Mouse (Mus musculus) cerebellum, adult 18-20 months (tissue): ENCODE results near the gene Wnt3.

Experiments
- DNase-seq, 2 experiments: peaks; one replicate each; pipeline ENCODE4 v3.0.0; 2021

The Wnt3 gene

GRCm38 (mm10) chr11:103774228-103774530 is 229 bp downstream of the Wnt3 start:
- no peak for DNase-seq

GRCm38 (mm10) chr11:103780152-103780551 is 6.2 kb downstream of the Wnt3 start:
- DNase-seq, result no peak

- DNase-seq, result peak in 1 of 2 experiments; percentile 33
Measured at GRCm38 (mm10) chr11:103789951-103790350, 16.0 kb downstream of the Wnt3 start.

DNA sequence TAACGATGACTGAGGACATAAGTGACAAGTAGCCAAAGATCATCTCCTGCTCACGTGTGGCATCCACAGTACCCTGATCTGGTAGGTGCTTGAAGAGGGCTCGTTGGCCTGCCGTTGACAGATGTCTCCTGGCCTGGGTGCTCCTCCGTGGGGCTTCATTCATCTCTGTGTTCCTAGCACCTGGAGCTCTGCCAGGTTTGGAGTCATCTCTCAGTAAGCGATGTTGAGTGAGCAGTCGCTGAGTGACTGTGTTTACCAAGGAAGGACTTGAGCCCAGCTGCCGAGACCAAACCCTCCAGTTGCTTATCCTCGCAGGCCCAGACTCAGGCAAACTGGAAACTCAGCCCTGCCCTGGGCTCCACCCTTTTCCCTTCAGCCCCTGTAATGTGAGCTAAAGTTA is 27.2 kb downstream of the Wnt3 start:
- no peak for DNase-seq

- DNase-seq, result peak; percentile 54 to 62
Measured at GRCm38 (mm10) chr11:103804126-103804525, 30.2 kb downstream of the Wnt3 start.

DNA sequence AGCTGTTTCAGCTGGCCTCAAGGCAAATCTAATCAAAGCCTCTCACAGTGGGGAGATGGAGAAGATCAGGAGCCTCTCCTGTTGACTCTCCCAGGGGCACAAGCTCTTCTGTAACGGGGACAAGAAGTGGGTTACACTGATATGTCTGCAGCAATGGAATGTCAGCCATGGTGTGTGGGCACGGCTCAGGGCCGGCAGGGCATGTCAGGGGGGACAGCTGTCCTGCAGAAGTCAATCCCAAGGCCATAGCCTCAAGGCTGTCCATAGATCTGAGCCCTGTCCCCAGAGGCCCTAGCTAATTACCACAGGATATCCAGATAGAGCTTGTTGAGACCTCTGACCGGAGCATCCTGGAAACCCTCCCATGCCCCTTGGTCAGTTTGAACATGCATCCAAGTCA is 30.9 kb downstream of the Wnt3 start:
- no peak for DNase-seq

- DNase-seq, result peak; percentile 53 to 61
Measured at GRCm38 (mm10) chr11:103807966-103808365, 34.0 kb downstream of the Wnt3 start.

DNA sequence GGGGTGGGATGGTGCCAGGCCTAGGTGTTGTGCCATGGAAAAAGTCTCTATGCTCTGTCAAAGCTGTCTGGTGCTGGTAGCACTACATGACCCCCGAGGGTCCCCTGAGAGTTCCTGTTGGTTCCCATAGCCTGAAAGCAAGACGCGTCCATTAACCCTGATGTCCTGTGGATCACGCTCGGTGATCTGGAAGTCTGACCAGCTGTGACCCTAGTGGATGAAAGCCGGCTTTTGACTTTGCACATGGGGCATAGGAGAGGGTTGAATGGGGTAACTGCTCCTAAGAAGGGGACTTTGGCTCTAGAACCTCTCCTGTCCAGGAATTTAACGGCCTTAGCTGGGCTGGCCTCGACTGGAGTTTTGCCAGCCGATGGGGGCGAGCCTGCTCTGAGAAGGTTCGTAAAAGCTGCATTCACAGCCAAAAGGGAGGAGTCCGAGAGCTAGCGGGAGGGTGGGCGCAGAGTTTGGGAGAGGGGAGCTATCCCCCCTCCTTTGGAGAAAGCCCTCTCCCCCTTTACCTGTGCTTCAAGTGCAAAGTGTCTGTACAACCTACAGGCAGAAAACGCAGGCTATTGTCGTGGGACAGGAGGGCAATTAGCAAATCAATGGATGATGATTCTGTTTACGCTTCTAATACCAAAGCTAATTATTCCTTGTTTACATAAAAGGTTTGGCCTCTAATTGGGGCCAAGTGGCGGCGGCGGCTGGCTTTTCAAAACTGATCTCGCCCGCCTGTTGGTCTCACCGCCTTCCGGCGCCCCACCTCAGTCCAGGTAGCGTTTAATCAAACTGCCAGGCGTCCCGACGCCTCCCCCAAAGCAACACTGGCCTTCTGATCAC is 35.0 kb downstream of the Wnt3 start:
- DNase-seq, result peak in 1 of 2 experiments; percentile 23

- peak in 1 of 2 experiments; percentile 47 for DNase-seq
Measured at GRCm38 (mm10) chr11:103809611-103810598, 36.0 kb downstream of the Wnt3 start.

- DNase-seq, result no peak
Measured at GRCm38 (mm10) chr11:103810631-103811030, 36.7 kb downstream of the Wnt3 start.

DNA sequence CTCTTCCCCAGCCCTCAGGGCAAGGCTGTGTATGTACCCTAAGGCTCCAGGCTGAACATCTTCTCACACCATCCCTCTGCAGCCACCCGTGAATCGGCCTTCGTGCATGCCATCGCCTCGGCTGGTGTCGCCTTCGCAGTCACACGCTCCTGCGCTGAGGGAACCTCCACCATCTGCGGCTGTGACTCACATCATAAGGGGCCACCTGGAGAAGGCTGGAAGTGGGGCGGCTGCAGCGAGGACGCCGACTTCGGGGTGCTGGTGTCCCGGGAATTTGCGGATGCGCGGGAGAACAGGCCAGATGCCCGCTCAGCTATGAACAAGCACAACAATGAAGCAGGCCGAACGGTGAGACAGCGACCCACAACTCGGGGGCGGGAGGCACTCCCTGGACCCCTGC is 37.3 kb downstream of the Wnt3 start:
- no peak for DNase-seq

GRCm38 (mm10) chr11:103814808-103815207 is 40.9 kb downstream of the Wnt3 start:
- DNase-seq, result no peak

GRCm38 (mm10) chr11:103815986-103816385 is 42.0 kb downstream of the Wnt3 start:
- DNase-seq, result peak; percentile 57 to 59

DNA sequence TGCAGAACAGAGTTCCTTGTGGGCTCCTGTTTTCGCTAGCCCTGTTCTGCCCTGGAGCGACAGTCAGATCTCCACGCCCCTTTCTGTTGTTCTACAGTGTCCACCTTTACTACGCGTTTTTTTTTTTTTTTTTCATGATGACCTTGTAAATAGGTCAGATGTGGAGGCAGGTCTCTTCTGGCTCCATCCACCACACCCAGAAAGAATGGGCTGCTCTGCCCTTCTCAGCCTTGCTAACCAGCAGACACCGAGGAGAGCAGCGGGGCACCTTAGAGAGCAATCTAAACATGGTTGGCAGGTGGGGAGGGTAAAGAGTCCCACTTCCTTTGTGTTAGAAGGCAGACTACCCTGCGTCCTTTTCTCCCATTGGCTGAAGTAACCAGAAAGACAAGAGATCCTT is 42.8 kb downstream of the Wnt3 start:
- no peak for DNase-seq

DNA sequence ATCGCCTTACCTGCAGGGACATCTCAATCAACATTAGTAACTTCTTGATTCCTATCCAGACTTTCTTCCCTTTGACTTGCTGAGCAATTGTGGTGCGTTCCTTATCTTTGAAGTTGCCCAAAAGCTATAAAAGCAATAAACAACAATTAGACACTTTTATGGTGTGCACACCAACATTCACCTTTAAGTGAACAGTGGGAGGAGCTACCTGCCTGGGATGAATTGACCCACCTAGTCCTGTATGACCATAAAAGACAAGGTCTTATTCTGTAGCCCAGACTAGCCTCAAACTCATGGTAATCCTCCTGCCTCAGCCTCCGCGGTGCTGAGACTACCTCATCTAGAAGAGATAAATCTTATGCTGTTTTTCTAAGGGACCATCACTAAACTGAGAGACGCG is 53.3 kb downstream of the Wnt3 start:
- DNase-seq, result no peak

DNA sequence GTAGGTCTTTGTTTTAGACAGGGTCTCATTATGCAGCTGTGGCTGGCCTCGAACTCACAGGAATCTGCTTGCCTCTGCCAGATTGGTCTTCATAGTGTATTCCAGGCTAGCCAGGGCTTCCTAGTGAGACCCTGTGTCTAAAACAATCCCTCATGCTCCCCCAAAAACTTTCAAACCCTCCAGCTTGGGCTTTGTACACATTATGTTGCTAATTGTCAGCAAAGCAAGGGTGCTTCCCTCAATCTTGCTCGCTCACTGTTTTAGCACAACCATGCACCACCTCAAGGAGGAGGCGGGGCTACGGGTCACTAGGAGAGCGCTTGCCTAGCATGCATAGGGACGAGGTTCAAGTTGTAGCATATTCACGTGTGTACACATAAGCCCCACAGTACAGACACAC is 54.9 kb downstream of the Wnt3 start:
- DNase-seq, result no peak

GRCm38 (mm10) chr11:103829956-103830355 is 56.0 kb downstream of the Wnt3 start:
- no peak for DNase-seq

GRCm38 (mm10) chr11:103830476-103830875 is 56.5 kb downstream of the Wnt3 start:
- DNase-seq, result no peak

DNA sequence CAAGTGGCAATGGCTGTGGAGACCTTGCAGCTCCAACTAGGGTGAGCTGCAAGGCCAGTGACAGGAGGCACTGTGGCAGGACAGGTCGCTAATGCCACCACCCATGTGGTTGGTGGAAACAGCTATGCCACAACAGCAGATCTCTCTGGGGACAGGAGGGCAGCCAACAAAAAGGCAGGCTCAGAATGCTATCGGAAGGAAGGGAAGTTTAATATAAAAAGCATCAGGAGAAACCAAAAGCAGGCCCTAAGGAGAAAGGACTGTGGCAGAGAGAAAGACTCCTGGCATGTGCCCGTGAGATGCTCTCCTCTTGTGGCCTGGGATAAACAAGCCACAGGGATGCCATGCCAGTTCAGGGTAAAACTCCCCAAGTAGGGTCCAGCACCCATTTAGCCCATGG is 57.8 kb downstream of the Wnt3 start:
- DNase-seq, result no peak

DNA sequence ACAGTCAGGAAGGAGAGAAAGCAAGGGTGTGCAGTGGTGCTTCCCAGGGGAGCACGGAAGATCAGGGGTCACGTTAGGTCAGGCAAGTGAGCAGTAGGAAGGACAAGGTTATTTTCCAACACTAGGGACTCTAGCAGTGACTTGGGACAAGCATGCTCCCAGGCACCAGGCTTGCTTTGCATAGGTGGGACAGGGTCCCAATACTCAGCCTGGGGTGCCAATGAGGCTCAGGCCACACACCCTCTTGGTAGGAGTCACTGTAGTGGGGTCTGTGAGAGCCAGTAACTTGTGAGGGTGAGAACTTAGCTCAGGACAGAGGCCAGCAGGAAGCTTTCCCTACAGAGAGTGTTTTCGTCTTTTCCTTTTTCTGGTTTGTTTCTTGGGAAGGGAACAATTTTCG is 58.4 kb downstream of the Wnt3 start:
- DNase-seq, result no peak

DNA sequence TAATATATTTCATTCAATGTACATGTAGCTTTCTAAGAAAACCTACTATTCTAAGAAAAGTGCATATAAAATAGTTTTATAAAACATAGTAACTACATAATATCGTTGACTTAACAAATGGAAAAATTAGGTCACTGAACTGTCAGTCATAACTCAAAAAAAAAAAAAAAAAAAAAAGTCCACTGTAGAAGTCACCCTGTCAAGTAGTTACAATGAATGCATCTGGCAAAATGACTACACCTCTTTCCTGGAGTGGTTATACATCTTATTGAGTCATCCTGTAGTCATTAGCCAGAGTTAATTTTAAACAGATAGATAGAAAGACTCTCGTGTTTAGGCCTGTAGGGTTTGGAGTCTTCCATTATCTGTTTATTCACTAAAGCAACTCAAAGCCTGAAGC is 65.0 kb downstream of the Wnt3 start:
- no peak for DNase-seq

DNA sequence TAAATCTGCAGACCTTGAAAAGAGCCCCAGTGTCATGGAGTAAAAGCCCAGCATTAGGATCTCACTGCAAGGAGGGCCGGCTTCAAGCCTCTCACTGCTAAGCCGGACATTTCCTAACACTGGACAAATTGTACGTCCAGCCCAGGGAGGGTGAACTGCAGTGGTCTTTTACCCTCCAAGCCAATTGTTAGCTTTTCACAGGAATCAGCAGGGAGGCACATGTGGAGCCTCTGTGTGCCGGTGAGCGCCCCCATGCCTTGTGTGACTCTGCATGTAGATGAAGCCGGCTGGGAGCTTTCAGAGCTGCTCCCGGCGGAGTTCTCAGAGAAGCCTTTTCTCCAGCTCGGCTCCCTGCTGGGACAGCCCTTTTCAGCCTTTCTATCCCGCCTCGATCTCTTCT is 66.9 kb downstream of the Wnt3 start:
- DNase-seq, result peak; percentile 27 to 30

- no peak for DNase-seq
Measured at GRCm38 (mm10) chr11:103848287-103848686, 74.3 kb downstream of the Wnt3 start.
